Mouse (Mus musculus): Measurements from ENCODE around the gene Gm28047. TPM values are rescaled to one million over a fixed set of nuclear protein-coding genes. Genes with fewer than 3 reads are reported as not detected.

Gm28047 gene
- total and polyA plus RNA-seq, 2 experiments from 2014 or later = not detected

GRCm38 (mm10) chr15:102592674-102593073, 32.2 kb downstream of the Gm28047 start:
- no peak overlapping the region for H3K9ac ChIP-seq (replicated peaks; ENCODE audit: low read depth, low read length)
- ATAC-seq (ENCODE audit: insufficient read depth, low read depth) (no peak), DNase-seq (ENCODE audit: low spot score) (peak; percentile 24)
- no peak overlapping the region for H3K27ac ChIP-seq (ENCODE audit: low read depth)
- no peak overlapping the region for H3K4me3 ChIP-seq (ENCODE audit: low read depth, low read length)
- H3K4me2 ChIP-seq (ENCODE audit: low read depth, low read length) = no peak overlapping the region
- peaks cover 9% of the 10 kb centered on the region; the same call in 1 of the 2 replicates for H3K36me3 ChIP-seq (replicated peaks; ENCODE audit: control insufficient read depth, insufficient read depth, low read length)
- peaks cover 13% of the 10 kb centered on the region for H3K4me1 ChIP-seq (ENCODE audit: control insufficient read depth, insufficient read depth)
- 15% methylated on average over 1 of the region's 1 CpGs for WGBS
- TF ChIP-seq EP300 (IDR thresholded peaks at IDR 0.05; ENCODE audit: low read depth) (no peak), CTCF (IDR thresholded peaks at IDR 0.05; ENCODE audit: low read depth) (peak; percentile 51)
- no peaks in the 10 kb centered on the region for H3K27me3 ChIP-seq (ENCODE audit: control insufficient read depth, insufficient read depth, low read length)
- no peaks in the 10 kb centered on the region for H3K9me3 ChIP-seq (replicated peaks; ENCODE audit: control insufficient read depth, low read length)

- no peak overlapping the region for H3K9ac ChIP-seq (replicated peaks; ENCODE audit: low read depth, low read length)
- H3K27me3 ChIP-seq (ENCODE audit: control insufficient read depth, insufficient read depth, low read length) = no peaks in the 10 kb centered on the region
- peak; percentile 82 for DNase-seq (ENCODE audit: low spot score)
- no peaks in the 10 kb centered on the region for H3K9me3 ChIP-seq (replicated peaks; ENCODE audit: control insufficient read depth, low read length)
- peak overlapping the region; percentile 40; the same call in 1 of the 2 replicates for H3K27ac ChIP-seq (ENCODE audit: low read depth)
- TF ChIP-seq CTCF (IDR thresholded peaks at IDR 0.05; ENCODE audit: low read depth) (no peak), EP300 (IDR thresholded peaks at IDR 0.05; ENCODE audit: low read depth) (no peak)
- no peak overlapping the region for H3K4me3 ChIP-seq (ENCODE audit: low read depth, low read length)
- 64% methylated on average over 1 of the region's 1 CpGs for WGBS
- H3K4me2 ChIP-seq (ENCODE audit: low read depth, low read length) = no peak overlapping the region
- peaks cover 9% of the 10 kb centered on the region; the same call in 1 of the 2 replicates for H3K36me3 ChIP-seq (replicated peaks; ENCODE audit: control insufficient read depth, insufficient read depth, low read length)
- ATAC-seq (ENCODE audit: insufficient read depth, low read depth) = peak; percentile 51
- H3K4me1 ChIP-seq (ENCODE audit: control insufficient read depth, insufficient read depth) = peaks cover 13% of the 10 kb centered on the region
These were observed 34.3 kb downstream of the Gm28047 start for GRCm38 (mm10) chr15:102590567-102590966.

DNA sequence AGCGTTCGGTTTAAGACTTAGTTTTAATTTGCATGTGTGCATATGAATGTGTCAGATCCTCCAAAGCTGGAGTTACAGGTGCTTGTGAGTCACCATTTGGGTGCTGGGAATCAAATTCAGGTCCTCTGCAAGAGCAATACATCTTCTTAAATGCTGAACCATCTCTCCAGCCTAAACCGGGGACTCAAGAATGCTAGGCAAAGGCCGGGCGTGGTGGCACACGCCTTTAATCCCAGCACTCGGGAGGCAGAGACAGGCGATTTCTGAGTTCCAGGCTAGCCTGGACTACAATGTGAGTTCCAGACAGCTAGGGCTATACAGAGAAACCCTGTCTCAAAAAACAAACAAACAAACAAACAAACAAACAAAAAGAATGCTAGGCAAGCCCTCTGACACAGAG, 35.0 kb downstream of the Gm28047 start:
- no peak overlapping the region for H3K27ac ChIP-seq (ENCODE audit: low read depth)
- peaks cover 9% of the 10 kb centered on the region; the same call in 1 of the 2 replicates for H3K36me3 ChIP-seq (replicated peaks; ENCODE audit: control insufficient read depth, insufficient read depth, low read length)
- no peak overlapping the region for H3K9ac ChIP-seq (replicated peaks; ENCODE audit: low read depth, low read length)
- no peak for DNase-seq (ENCODE audit: low spot score)
- H3K4me1 ChIP-seq (ENCODE audit: control insufficient read depth, insufficient read depth) = peaks cover 9% of the 10 kb centered on the region
- no peaks in the 10 kb centered on the region for H3K27me3 ChIP-seq (ENCODE audit: control insufficient read depth, insufficient read depth, low read length)
- H3K4me2 ChIP-seq (ENCODE audit: low read depth, low read length) = no peak overlapping the region
- ATAC-seq (ENCODE audit: insufficient read depth, low read depth) = no peak
- TF ChIP-seq CTCF (IDR thresholded peaks at IDR 0.05; ENCODE audit: low read depth) (no peak), EP300 (IDR thresholded peaks at IDR 0.05; ENCODE audit: low read depth) (no peak)
- H3K4me3 ChIP-seq (ENCODE audit: low read depth, low read length) = no peak overlapping the region
- H3K9me3 ChIP-seq (replicated peaks; ENCODE audit: control insufficient read depth, low read length) = no peaks in the 10 kb centered on the region
- 95% methylated on average over 8 of the region's 8 CpGs for WGBS

DNA sequence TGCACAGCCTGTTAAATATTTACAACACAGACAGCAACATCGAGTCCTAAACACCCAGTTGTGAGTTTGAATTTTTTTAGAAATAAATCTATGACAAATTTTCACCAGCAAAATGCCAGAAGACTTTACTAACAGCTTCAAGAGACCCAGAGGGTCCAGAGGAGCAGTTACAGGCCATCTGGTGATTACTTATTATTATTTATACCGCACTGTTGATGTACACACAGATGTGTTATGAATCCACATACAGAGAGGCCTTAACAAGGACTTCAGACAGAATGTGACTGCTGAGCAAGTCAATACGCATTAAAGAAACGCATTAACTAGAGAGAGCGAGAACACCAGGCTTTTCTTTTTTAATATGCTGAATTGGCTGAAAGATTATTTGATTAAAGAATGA, 39.4 kb downstream of the Gm28047 start:
- Histone ChIP-seq H3K9ac (replicated peaks; ENCODE audit: low read depth, low read length) (no peak overlapping the region), H3K27me3 (ENCODE audit: control insufficient read depth, insufficient read depth, low read length) (no peaks in the 10 kb centered on the region), H3K9me3 (replicated peaks; ENCODE audit: control insufficient read depth, low read length) (no peaks in the 10 kb centered on the region), H3K27ac (ENCODE audit: low read depth) (no peak overlapping the region), H3K36me3 (replicated peaks; ENCODE audit: control insufficient read depth, insufficient read depth, low read length) (0 out of 2 replicates have a peak, but pooled peaks cover 3% of the 10 kb centered on the region), H3K4me3 (ENCODE audit: low read depth, low read length) (no peak overlapping the region), H3K4me2 (ENCODE audit: low read depth, low read length) (no peak overlapping the region), H3K4me1 (ENCODE audit: control insufficient read depth, insufficient read depth) (no peaks in the 10 kb centered on the region)
- 93% methylated on average over 5 of the region's 5 CpGs for WGBS
- TF ChIP-seq EP300 (IDR thresholded peaks at IDR 0.05; ENCODE audit: low read depth) (no peak), CTCF (IDR thresholded peaks at IDR 0.05; ENCODE audit: low read depth) (no peak)
- DNase-seq (ENCODE audit: low spot score) = no peak
- ATAC-seq (ENCODE audit: insufficient read depth, low read depth) = no peak

- no peak overlapping the region for H3K4me2 ChIP-seq (ENCODE audit: low read depth, low read length)
- ATAC-seq (ENCODE audit: insufficient read depth, low read depth) (no peak), DNase-seq (ENCODE audit: low spot score) (no peak)
- no peaks in the 10 kb centered on the region for H3K4me1 ChIP-seq (ENCODE audit: control insufficient read depth, insufficient read depth)
- TF ChIP-seq CTCF (IDR thresholded peaks at IDR 0.05; ENCODE audit: low read depth) = no peak
- TF ChIP-seq EP300 (IDR thresholded peaks at IDR 0.05; ENCODE audit: low read depth) = no peak
- no peaks in the 10 kb centered on the region for H3K9me3 ChIP-seq (replicated peaks; ENCODE audit: control insufficient read depth, low read length)
- H3K9ac ChIP-seq (replicated peaks; ENCODE audit: low read depth, low read length) = no peak overlapping the region
- 64% methylated on average over 8 of the region's 8 CpGs for WGBS
- H3K4me3 ChIP-seq (ENCODE audit: low read depth, low read length) = no peak overlapping the region
- H3K36me3 ChIP-seq (replicated peaks; ENCODE audit: control insufficient read depth, insufficient read depth, low read length) = no peaks in the 10 kb centered on the region
- H3K27me3 ChIP-seq (ENCODE audit: control insufficient read depth, insufficient read depth, low read length) = no peaks in the 10 kb centered on the region
- no peak overlapping the region for H3K27ac ChIP-seq (ENCODE audit: low read depth)
These were observed 41.0 kb downstream of the Gm28047 start for GRCm38 (mm10) chr15:102583708-102584383.

DNA sequence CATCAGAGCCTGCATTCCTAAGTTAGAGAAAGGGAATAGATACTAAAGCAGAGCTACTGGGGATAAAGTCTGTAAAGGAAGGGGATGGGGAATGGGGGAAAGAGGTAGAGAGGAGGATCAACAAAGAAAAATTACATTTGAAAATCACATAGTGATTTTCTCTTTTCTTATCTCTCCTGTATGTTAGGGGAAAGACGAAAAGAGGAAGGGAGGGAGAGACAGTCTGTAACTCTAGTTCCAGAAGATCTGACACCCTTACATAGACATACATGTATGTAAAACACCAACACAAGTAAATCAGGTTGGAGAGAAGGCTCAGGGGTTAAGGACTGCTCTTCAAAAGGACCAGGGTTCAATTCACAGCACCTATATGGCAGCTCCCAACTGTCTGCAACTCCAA, 43.7 kb downstream of the Gm28047 start:
- no peak overlapping the region for H3K9ac ChIP-seq (replicated peaks; ENCODE audit: low read depth, low read length)
- DNase-seq (ENCODE audit: low spot score) (no peak), ATAC-seq (ENCODE audit: insufficient read depth, low read depth) (no peak)
- H3K4me1 ChIP-seq (ENCODE audit: control insufficient read depth, insufficient read depth) = no peaks in the 10 kb centered on the region
- no peak overlapping the region for H3K4me3 ChIP-seq (ENCODE audit: low read depth, low read length)
- no peak overlapping the region for H3K4me2 ChIP-seq (ENCODE audit: low read depth, low read length)
- TF ChIP-seq EP300 (IDR thresholded peaks at IDR 0.05; ENCODE audit: low read depth) = no peak
- TF ChIP-seq CTCF (IDR thresholded peaks at IDR 0.05; ENCODE audit: low read depth) = no peak
- H3K36me3 ChIP-seq (replicated peaks; ENCODE audit: control insufficient read depth, insufficient read depth, low read length) = 0 out of 2 replicates have a peak, but pooled peaks cover 4% of the 10 kb centered on the region
- H3K27me3 ChIP-seq (ENCODE audit: control insufficient read depth, insufficient read depth, low read length) = no peaks in the 10 kb centered on the region
- no peaks in the 10 kb centered on the region for H3K9me3 ChIP-seq (replicated peaks; ENCODE audit: control insufficient read depth, low read length)
- WGBS = 38% methylated on average over 1 of the region's 1 CpGs
- H3K27ac ChIP-seq (ENCODE audit: low read depth) = no peak overlapping the region
